Mouse (Mus musculus): Measurements from ENCODE around the gene Macrod2. TPM values are rescaled to one million over a fixed set of nuclear protein-coding genes. Genes with fewer than 3 reads are reported as not detected.
A peak's percentile ranks its signal among the peaks of the same experiment; 100 is the strongest.

Macrod2 gene
- polyA plus RNA-seq, 1 experiment from 2014 or later, result 65.9 TPM

- Histone ChIP-seq H3K4me1 (ENCODE audit: control insufficient read depth, insufficient read depth, low read length) (no peaks in the 10 kb centered on the region), H3K9ac (replicated peaks; ENCODE audit: low read depth, low read length) (no peak overlapping the region), H3K27me3 (ENCODE audit: control insufficient read depth, insufficient read depth, low read length) (no peaks in the 10 kb centered on the region), H3K4me2 (ENCODE audit: low read depth, low read length) (no peak overlapping the region), H3K27ac (ENCODE audit: low read depth, low read length) (no peak overlapping the region), H3K4me3 (ENCODE audit: low read depth, low read length) (no peak overlapping the region), H3K36me3 (ENCODE audit: control insufficient read depth, insufficient read depth, low read length) (no peaks in the 10 kb centered on the region), H3K9me3 (ENCODE audit: control insufficient read depth, low read length) (no peaks in the 10 kb centered on the region)
- 82% methylated on average over 3 of the region's 3 CpGs for WGBS
- no peak for ATAC-seq (ENCODE audit: low read depth)
Measured at GRCm38 (mm10) chr2:141672814-141673213, 1277.7 kb downstream of the Macrod2 start.

- H3K4me3 ChIP-seq (ENCODE audit: low read depth, low read length), result no peak overlapping the region
- H3K9me3 ChIP-seq (ENCODE audit: control insufficient read depth, low read length), result no peaks in the 10 kb centered on the region
- H3K4me2 ChIP-seq (ENCODE audit: low read depth, low read length), result no peak overlapping the region
- no peaks in the 10 kb centered on the region for H3K27me3 ChIP-seq (ENCODE audit: control insufficient read depth, insufficient read depth, low read length)
- H3K27ac ChIP-seq (ENCODE audit: low read depth, low read length), result no peak overlapping the region
- WGBS, result 63% methylated on average over 8 of the region's 8 CpGs
- no peaks in the 10 kb centered on the region for H3K4me1 ChIP-seq (ENCODE audit: control insufficient read depth, insufficient read depth, low read length)
- H3K36me3 ChIP-seq (ENCODE audit: control insufficient read depth, insufficient read depth, low read length), result no peaks in the 10 kb centered on the region
- no peak overlapping the region for H3K9ac ChIP-seq (replicated peaks; ENCODE audit: low read depth, low read length)
- no peak for ATAC-seq (ENCODE audit: low read depth)
Measured at GRCm38 (mm10) chr2:141673405-141673804, 1278.3 kb downstream of the Macrod2 start.

- no peak overlapping the region for H3K4me2 ChIP-seq (ENCODE audit: low read depth, low read length)
- WGBS, result 78% methylated on average over 3 of the region's 3 CpGs
Measured at GRCm38 (mm10) chr2:141697541-141697940, 1302.4 kb downstream of the Macrod2 start.

GRCm38 (mm10) chr2:141698320-141698719 lies 1303.2 kb downstream of the Macrod2 start:
- Histone ChIP-seq H3K4me1 (ENCODE audit: control insufficient read depth, insufficient read depth, low read length) (no peaks in the 10 kb centered on the region), H3K36me3 (ENCODE audit: control insufficient read depth, insufficient read depth, low read length) (no peaks in the 10 kb centered on the region), H3K9ac (replicated peaks; ENCODE audit: low read depth, low read length) (no peak overlapping the region), H3K27me3 (ENCODE audit: control insufficient read depth, insufficient read depth, low read length) (no peaks in the 10 kb centered on the region), H3K4me3 (ENCODE audit: low read depth, low read length) (no peak overlapping the region), H3K27ac (ENCODE audit: low read depth, low read length) (no peak overlapping the region), H3K4me2 (ENCODE audit: low read depth, low read length) (no peak overlapping the region), H3K9me3 (ENCODE audit: control insufficient read depth, low read length) (no peaks in the 10 kb centered on the region)
- no peak for ATAC-seq (ENCODE audit: low read depth)
- WGBS, result 84% methylated on average over 4 of the region's 4 CpGs

More at GRCm38 (mm10) chr2:141697541-141697940, 1302.4 kb downstream of the Macrod2 start:
- Histone ChIP-seq H3K9ac (replicated peaks; ENCODE audit: low read depth, low read length) (no peak overlapping the region), H3K27me3 (ENCODE audit: control insufficient read depth, insufficient read depth, low read length) (no peaks in the 10 kb centered on the region), H3K27ac (ENCODE audit: low read depth, low read length) (no peak overlapping the region), H3K4me1 (ENCODE audit: control insufficient read depth, insufficient read depth, low read length) (no peaks in the 10 kb centered on the region), H3K36me3 (ENCODE audit: control insufficient read depth, insufficient read depth, low read length) (no peaks in the 10 kb centered on the region), H3K4me3 (ENCODE audit: low read depth, low read length) (no peak overlapping the region), H3K9me3 (ENCODE audit: control insufficient read depth, low read length) (no peaks in the 10 kb centered on the region)
- ATAC-seq (ENCODE audit: low read depth), result no peak

DNA sequence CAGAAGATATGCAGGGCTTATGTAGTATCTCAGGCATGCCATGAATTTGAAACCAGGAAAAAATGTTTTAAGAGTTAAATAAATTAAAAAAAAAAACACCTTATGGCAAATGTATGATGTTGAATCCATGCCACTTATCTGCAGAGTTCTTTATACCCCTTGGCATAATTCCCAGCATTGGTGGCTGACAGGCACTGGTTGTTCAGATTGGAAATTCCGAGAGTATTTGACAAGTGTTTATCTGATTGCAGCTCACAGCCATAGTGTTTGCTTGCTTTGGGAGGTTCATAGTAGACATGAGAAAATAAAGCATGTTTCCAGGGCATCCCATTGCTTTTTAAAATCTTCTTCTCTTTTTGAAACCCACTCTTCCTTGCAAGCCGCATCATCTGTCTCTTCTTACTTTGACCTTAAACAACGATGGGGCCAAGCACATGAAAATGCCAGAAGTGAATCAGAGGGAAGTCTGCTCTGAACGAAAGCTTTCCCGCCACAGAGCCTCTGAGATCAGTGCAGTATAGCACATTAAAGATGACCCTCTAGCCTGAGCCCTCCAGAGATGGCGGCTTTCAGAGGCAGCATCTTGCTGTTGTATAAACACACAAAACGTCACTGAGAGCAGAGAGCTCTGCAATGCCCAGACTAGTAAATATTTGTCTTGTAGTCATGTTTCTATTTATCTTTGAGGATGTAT lies 1305.8 kb downstream of the Macrod2 start:
- H3K27ac ChIP-seq (ENCODE audit: low read depth, low read length), result no peak overlapping the region
- no peaks in the 10 kb centered on the region for H3K9me3 ChIP-seq (ENCODE audit: control insufficient read depth, low read length)
- no peak overlapping the region for H3K4me2 ChIP-seq (ENCODE audit: low read depth, low read length)
- H3K4me1 ChIP-seq (ENCODE audit: control insufficient read depth, insufficient read depth, low read length), result no peaks in the 10 kb centered on the region
- WGBS, result 73% methylated on average over 7 of the region's 7 CpGs
- no peak overlapping the region for H3K4me3 ChIP-seq (ENCODE audit: low read depth, low read length)
- ATAC-seq (ENCODE audit: low read depth), result no peak
- no peak overlapping the region for H3K9ac ChIP-seq (replicated peaks; ENCODE audit: low read depth, low read length)
- no peaks in the 10 kb centered on the region for H3K27me3 ChIP-seq (ENCODE audit: control insufficient read depth, insufficient read depth, low read length)
- H3K36me3 ChIP-seq (ENCODE audit: control insufficient read depth, insufficient read depth, low read length), result no peaks in the 10 kb centered on the region

GRCm38 (mm10) chr2:141711785-141712184 lies 1316.7 kb downstream of the Macrod2 start:
- H3K27me3 ChIP-seq (ENCODE audit: control insufficient read depth, insufficient read depth, low read length), result no peaks in the 10 kb centered on the region
- WGBS, result 33% methylated on average over 2 of the region's 2 CpGs
- H3K27ac ChIP-seq (ENCODE audit: low read depth, low read length), result no peak overlapping the region
- no peaks in the 10 kb centered on the region for H3K36me3 ChIP-seq (ENCODE audit: control insufficient read depth, insufficient read depth, low read length)
- peak; percentile 46; the same call in 1 of the 2 replicates for ATAC-seq (ENCODE audit: low read depth)
- no peaks in the 10 kb centered on the region for H3K9me3 ChIP-seq (ENCODE audit: control insufficient read depth, low read length)
- H3K4me3 ChIP-seq (ENCODE audit: low read depth, low read length), result no peak overlapping the region
- no peak overlapping the region for H3K9ac ChIP-seq (replicated peaks; ENCODE audit: low read depth, low read length)
- no peak overlapping the region for H3K4me2 ChIP-seq (ENCODE audit: low read depth, low read length)
- no peaks in the 10 kb centered on the region for H3K4me1 ChIP-seq (ENCODE audit: control insufficient read depth, insufficient read depth, low read length)

- H3K4me1 ChIP-seq (ENCODE audit: control insufficient read depth, insufficient read depth, low read length), result no peaks in the 10 kb centered on the region
- no peak overlapping the region for H3K9ac ChIP-seq (replicated peaks; ENCODE audit: low read depth, low read length)
- no peak overlapping the region for H3K4me2 ChIP-seq (ENCODE audit: low read depth, low read length)
- H3K9me3 ChIP-seq (ENCODE audit: control insufficient read depth, low read length), result no peaks in the 10 kb centered on the region
- H3K27me3 ChIP-seq (ENCODE audit: control insufficient read depth, insufficient read depth, low read length), result no peaks in the 10 kb centered on the region
- peak; percentile 65; the same call in 1 of the 2 replicates for ATAC-seq (ENCODE audit: low read depth)
- 63% methylated on average over 4 of the region's 4 CpGs for WGBS
- H3K36me3 ChIP-seq (ENCODE audit: control insufficient read depth, insufficient read depth, low read length), result no peaks in the 10 kb centered on the region
- no peak overlapping the region for H3K4me3 ChIP-seq (ENCODE audit: low read depth, low read length)
- H3K27ac ChIP-seq (ENCODE audit: low read depth, low read length), result no peak overlapping the region
Measured at GRCm38 (mm10) chr2:141712265-141712664, 1317.2 kb downstream of the Macrod2 start.

- no peak for ATAC-seq (ENCODE audit: low read depth)
- H3K9ac ChIP-seq (replicated peaks; ENCODE audit: low read depth, low read length), result no peak overlapping the region
- 65% methylated on average over 3 of the region's 3 CpGs for WGBS
Measured at GRCm38 (mm10) chr2:141715061-141715460, 1320.0 kb downstream of the Macrod2 start.

DNA sequence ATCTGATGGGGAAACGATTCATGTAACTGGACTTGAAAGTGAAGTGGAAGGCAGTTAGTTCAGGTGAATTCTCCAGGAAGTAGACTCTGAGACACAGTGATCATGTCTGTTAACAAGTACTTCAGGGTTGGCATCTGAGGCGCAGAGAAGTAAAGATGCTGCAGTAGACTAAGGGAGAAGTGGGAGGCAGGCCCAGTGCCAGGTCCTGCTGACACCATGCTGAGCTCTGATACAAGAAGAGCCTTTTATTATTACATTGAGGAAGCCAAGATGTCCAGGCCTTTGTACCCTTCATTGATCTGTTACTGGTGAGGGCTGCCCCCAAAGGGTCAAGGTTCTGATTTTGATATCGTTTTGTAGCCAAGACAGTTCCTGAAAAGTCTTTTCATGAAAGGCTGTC lies 1327.4 kb downstream of the Macrod2 start:
- 85% methylated on average over 3 of the region's 3 CpGs for WGBS
- Histone ChIP-seq H3K9ac (replicated peaks; ENCODE audit: low read depth, low read length) (no peak overlapping the region), H3K27me3 (ENCODE audit: control insufficient read depth, insufficient read depth, low read length) (no peaks in the 10 kb centered on the region), H3K9me3 (ENCODE audit: control insufficient read depth, low read length) (no peaks in the 10 kb centered on the region), H3K4me2 (ENCODE audit: low read depth, low read length) (no peak overlapping the region), H3K4me1 (ENCODE audit: control insufficient read depth, insufficient read depth, low read length) (no peaks in the 10 kb centered on the region), H3K27ac (ENCODE audit: low read depth, low read length) (no peak overlapping the region), H3K36me3 (ENCODE audit: control insufficient read depth, insufficient read depth, low read length) (no peaks in the 10 kb centered on the region), H3K4me3 (ENCODE audit: low read depth, low read length) (no peak overlapping the region)
- ATAC-seq (ENCODE audit: low read depth), result no peak

More at GRCm38 (mm10) chr2:141715061-141715460, 1320.0 kb downstream of the Macrod2 start:
- Histone ChIP-seq H3K27ac (ENCODE audit: low read depth, low read length) (no peak overlapping the region), H3K36me3 (ENCODE audit: control insufficient read depth, insufficient read depth, low read length) (no peaks in the 10 kb centered on the region), H3K4me1 (ENCODE audit: control insufficient read depth, insufficient read depth, low read length) (no peaks in the 10 kb centered on the region), H3K27me3 (ENCODE audit: control insufficient read depth, insufficient read depth, low read length) (no peaks in the 10 kb centered on the region), H3K4me3 (ENCODE audit: low read depth, low read length) (no peak overlapping the region), H3K9me3 (ENCODE audit: control insufficient read depth, low read length) (no peaks in the 10 kb centered on the region), H3K4me2 (ENCODE audit: low read depth, low read length) (no peak overlapping the region)
